Mouse (Mus musculus) bone marrow macrophage, adult 2 months (primary cell): ENCODE measurements around the gene Ppfibp1.

ENCODE experiments used
- CTCF ChIP-seq: IDR thresholded peaks from 2 replicates; pipeline ENCODE4 v1.5.1; 2012; ENCODE audit warnings: low read depth, mild to moderate bottlenecking, low read length, moderate library complexity
- POLR2A ChIP-seq: IDR thresholded peaks from 2 replicates; pipeline ENCODE4 v1.6.1; 2012; ENCODE audit warnings: mild to moderate bottlenecking, low read depth, low read length, borderline replicate concordance

DNA sequence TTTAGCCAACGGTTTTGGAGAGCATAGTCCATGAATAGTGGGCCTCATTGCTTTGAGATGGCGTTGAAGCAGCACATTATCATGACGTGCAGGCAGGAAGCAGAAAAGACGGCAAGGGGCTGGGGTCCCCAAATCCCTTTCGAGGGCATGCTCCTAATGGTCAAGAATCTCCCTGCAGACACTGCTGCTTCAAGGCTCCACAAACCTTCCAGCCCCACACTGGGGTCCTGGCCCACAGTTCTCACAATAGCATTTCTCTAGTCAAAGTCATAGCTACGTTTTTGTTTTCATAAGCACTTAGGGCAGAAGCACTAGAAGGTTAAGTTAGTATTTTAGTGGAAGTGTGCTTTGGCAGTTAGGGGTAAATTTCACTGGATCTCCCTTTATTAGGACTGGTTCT is 107.6 kb downstream of the Ppfibp1 start:
- TF ChIP-seq CTCF = no peak
- TF ChIP-seq POLR2A = no peak
